Mouse (Mus musculus) thymus, adult 2 months (tissue): Measurements from ENCODE around the gene Sohlh2.

Source experiments
- CTCF ChIP-seq: fragments of 200-500 bp; IDR thresholded peaks from 2 replicates; pipeline ENCODE4 v1.5.1; 2012; ENCODE audit warnings: mild to moderate bottlenecking, control low read depth, low read length, moderate library complexity, borderline replicate concordance; ENCODE audit not compliant: control insufficient read depth, poor library complexity, insufficient read depth; ENCODE audit errors: extremely low read depth
- POLR2A ChIP-seq: fragments of 200-500 bp; IDR thresholded peaks from 2 replicates; pipeline ENCODE4 v1.6.1; 2012; ENCODE audit warnings: mild to moderate bottlenecking, low read length, control low read depth, moderate library complexity; ENCODE audit not compliant: control insufficient read depth, poor library complexity, insufficient read depth; ENCODE audit errors: extremely low read depth

- TF ChIP-seq POLR2A (no peak), CTCF (no peak)
These were observed 66.7 kb downstream of the Sohlh2 start for GRCm38 (mm10) chr3:55248508-55248907.
